Mouse (Mus musculus) A20 (cell line): ENCODE data around the gene Rcor1.

Experiments
- DNase-seq: peaks from one replicate; pipeline ENCODE4 v3.0.0-alpha.2; 2011; ENCODE audit warnings: low read depth, low spot score

Gene Rcor1

DNA sequence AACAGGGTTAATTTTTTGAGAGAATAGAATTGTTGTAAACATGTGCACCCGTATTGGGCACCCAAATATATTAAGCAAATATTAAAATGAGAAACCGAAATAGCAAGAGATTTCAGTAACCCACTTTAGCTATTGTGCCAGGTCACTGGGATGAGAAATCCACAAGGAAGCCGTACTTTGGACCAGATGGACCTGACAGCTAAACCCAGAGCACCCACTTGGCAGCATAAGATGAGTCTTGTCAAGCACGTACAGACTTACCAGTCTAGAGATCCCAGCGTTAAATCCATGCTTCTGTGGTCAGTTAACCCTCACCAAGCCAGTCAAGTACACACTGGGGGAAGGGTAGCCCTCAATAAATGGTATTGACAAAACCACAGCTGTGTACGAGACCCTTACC lies 86.5 kb downstream of the Rcor1 start:
- no peak for DNase-seq

DNA sequence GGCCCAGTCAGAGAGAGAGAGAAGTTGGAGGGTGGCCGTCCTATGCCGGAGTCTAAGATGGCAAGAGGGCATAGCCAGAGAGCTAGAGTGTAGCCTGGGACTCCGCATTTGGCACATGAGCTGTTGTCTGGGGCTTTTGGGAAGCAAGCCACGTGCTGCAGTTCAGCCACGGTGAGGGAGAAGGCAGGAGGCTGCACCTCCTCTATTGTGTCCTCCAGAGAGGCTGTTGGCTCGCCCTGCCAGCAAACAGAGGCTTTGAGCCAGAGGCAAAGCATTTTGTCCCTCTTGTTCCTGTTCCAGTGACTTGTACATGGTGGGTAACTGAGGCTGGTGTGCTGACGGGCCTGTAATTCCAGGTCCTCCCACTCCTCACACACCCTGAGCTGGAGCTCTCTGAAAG lies 95.0 kb downstream of the Rcor1 start:
- DNase-seq, result no peak

DNA sequence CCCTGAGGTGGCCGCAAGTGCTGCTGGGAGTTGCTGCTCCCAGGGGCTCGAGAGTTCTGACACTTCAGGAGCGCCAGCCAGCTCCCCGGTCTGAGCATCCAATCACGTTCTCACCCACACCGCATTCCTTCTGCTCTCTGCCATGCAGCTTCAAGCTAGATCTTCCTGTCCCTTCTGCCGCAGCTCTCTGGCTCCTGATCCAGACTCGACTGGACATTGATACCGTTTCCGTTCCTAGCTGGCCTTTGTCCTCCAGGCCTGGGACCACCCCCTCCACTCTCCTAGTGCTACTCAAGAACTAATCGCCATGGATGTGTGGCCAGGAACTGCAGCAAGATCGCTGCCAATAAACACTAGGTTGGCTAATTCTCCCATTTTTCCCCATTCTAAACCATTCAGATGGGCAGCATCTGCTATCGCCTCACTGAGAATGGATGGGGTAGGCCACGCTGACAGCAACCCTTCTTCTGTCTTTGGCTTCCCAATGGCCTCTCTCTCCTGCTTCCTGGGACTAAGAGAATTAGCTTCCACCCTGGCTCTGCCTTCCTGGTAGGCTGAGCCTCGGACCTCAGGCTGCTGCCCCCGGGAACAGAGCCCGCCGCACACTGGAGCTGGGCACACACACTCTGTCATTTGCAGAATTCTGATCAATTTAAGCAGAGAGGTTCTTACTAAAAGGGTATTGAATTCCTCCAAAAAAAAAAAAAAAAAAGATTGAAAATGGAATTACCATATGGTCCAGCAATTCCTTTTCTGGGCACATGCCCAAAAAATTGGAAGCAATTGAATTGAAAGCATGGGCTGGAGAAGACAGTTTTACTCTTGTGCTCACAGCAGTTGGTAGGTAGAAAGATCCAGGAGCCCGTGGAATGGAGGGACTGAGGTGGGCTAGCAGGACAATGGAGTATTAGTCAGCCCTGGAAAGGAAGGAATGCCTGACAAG lies 95.9 kb downstream of the Rcor1 start:
- DNase-seq, result no peak

DNA sequence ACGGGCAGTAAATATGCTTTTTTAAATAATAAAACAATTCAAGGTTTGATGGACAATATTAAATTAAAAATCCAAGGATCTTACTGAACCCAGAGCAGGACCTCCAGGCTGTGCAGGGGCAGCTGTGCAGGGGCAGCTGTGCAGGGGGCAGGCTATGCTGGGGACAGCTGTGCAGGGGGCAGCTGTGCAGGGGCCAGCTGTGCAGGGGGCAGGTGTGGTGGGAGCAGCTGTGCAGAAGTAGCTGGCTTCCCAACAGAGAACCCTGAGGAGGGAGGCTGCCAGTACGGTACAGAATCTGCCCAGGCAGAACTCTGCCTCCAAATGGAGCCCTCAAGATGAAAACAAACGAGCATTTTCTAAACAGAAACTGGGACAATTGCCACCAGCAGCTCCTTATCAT lies 96.8 kb downstream of the Rcor1 start:
- no peak for DNase-seq

DNA sequence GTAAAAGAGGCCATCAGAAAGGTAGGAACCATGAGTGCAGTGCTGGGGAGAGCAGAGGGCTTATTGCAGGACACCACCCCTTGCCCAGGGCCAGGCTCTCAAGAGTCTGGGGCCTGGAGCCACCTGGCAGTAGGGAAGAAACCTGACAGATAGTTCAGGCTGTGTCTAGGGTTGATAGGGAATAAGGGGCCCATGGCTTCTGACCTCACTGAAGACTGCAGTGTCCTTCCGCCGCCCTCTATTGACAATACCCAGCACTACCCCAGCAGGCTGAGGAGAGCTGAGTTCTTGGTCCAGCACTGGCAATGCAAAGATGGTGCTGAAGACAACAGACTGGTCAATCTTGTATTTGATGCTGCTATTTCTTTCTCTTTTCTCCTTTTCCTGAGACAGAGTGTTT lies 97.9 kb downstream of the Rcor1 start:
- peak; percentile 43 for DNase-seq

DNA sequence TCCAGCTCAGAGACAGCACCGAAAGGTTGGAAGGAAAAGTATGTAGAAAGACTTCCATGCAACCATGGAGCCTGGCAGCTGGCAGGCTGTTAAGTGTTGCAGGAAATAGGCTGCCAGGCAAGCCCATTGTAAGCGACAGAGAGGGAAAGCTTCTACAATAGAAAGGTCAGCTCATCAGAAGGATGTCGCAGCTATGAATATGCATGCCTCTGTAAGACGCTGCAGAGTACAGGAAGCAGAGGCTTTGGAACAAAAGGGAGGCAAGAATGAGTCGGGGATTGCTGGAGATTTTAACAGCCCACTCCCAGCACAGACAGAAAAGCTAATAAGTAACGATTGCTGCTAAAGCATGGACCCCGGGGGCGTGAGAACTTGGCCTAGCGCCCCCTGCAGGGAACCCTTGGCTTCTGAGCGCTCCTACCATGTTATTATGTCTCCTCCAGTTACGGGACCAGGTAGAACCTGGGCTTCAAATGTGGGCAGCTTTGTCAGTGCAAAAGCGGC lies 103.9 kb downstream of the Rcor1 start:
- DNase-seq, result no peak

DNA sequence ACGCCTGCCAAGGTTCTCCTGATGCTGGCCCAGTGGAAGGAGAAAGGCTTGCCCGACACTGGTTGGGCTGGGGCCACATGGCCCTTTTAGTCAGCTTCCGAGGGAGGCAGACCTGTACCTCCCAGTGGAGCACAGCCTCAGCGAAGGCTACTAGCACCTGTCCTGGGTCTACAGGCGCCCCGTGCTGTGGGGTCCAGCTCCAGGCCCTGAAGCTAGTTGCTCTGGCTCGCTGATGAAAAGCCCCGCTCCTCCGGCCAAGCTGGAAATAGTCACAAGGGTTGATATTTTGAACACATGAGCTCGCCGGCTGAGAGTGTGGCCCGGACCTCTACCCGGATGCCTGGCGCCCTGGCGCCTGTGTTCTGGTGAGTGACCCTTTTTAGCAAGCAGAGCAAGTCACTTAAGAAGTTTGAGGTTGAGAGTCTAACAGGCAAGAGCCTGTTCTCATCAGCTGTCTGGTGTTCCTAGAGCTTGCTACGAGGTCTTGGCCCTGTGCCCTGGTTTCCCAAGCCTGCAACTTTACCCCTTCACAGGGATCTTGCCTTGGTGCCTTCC lies 104.4 kb downstream of the Rcor1 start:
- no peak for DNase-seq

DNA sequence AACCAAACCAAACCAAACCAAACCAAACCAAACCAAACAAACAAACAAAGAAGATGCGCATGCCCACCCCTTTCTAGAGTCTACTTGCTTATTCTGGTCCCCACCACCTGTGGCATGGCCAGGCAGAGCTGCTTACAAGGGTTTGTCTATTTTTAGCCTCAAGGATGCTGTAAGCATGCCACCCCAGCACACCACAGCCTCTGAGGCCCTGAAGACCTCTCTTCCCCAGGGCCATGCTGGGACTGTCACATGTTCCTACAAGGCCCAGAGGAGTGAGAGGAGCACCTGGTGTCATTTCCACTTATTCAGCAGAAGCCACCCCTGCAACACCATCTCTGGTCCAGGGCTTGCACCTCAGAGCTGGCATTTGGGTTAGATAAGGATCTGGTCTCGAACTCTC lies 105.4 kb downstream of the Rcor1 start:
- no peak for DNase-seq

DNA sequence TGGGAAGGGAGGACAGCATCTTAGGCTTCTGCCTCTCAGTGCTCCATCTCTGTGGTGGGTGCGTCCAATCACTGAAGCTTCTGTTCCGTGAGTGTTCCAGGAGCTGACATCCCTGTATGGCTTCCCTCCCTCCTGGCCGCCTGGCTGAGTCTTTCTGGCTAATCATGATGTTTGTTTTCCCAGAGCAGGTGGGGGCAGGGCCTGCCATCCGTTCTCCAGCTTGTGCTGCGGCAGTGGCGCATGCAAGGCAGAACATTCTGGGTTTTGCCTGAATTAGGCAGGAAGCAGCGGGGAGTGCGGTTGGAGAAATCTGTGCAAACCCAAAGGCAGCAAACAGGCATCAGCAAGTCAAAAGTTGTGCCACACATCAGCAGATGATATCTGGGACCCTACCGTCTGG lies 106.1 kb downstream of the Rcor1 start:
- no peak for DNase-seq

DNA sequence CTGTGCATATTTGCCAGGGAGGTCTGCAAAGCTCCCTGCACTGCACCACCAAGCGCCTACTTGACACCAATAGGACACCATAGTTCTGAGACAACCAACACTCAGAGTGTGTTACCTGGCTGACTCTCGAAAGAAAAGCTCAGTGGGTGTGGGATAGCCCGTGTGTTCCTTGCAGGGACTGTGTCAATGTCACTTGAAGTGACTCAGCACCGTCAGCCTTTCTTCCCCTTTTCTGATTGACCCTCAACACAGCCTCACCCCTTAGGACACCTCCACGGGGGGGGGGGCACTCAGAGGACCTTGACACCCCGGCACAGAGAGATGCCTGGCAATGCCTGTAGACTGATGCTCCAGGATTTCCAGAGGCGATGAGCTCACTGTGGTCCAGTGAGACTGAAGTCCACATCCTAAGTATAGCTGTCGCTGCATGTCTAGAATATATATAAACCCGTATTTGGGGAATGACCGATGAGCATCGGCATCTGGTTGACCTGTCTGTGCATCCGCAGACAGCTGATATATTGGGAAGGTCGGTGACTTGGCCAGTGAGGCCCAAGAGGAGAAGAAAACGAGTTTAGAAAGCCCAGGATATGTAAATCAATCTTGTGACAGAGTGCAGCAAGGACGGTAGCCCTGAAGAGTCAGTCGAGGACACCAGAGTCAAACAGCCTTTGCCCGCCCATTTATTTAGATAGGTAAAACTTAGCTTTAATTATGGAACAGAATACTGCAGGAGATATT lies 110.5 kb downstream of the Rcor1 start:
- no peak for DNase-seq

DNA sequence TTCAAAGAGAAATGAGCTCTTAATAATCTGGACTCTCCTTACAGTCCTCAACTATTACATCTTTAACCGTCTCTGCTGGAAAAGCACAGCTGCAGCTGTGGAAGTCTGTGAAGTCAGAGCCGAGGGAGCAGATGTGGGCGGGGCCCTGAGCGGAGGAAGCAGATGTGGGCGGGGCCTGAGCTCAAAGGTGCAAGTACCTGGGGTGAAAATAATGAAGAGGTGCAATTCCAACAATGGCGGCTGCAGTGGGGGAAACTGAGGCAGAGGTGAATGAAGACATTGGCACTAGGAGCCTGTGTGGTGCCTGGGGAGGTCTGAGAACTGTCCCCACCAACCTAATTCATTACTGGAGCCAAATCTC lies 111.1 kb downstream of the Rcor1 start:
- peak; percentile 64 for DNase-seq

DNA sequence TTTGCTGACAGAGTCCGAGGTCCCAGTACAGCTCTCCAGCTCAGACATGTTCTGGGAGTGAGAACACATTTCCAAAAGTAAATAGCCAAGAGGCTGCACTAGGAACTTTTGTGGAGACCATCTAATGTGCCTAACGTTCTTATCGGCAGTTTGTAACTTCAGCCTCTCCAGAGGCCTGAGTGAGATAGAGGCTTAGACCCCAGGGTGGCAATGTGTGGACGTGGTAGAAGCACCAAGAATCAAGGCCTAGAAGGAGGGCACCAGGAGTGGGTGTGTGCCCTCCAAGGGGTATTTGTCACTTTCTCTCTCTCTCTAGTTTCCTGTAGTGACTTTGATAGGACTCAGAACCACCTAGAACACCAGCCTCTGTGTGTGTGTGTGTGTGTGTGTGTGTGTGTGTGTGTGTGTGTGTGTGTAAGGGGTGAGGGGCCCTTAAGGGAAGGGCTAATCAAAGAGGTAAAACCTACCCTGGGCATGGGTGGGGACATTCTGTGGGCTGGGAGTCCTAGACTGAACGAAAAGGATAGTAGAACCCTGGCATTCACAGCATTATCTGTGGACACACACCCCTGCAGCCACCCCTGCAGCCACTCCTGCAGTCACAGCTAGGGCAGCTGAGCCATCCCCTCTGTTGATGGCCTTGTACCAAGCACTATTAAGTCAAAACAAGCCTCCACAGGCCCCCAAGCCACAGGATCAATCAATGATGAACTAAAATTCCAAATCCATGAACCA lies 112.4 kb downstream of the Rcor1 start:
- no peak for DNase-seq

DNA sequence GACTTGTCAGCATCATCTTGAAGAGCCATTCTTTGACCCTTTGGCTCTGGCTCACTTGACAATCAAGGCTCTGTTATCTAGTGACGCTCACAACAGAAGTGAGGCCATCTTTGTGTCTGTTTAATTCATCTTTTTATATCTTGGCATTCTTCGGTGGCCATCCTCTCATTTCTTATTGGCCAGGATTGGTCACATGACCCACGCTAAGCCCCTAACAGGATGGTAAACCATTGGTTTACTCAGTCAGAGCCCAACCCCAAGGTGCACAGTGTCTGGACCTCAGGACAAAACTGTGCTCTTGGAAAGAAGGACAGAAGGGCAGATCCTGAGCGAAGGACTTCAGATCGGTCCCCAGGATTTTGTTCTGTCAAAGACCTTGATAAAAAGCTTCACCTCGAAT lies 113.4 kb downstream of the Rcor1 start:
- no peak for DNase-seq

DNA sequence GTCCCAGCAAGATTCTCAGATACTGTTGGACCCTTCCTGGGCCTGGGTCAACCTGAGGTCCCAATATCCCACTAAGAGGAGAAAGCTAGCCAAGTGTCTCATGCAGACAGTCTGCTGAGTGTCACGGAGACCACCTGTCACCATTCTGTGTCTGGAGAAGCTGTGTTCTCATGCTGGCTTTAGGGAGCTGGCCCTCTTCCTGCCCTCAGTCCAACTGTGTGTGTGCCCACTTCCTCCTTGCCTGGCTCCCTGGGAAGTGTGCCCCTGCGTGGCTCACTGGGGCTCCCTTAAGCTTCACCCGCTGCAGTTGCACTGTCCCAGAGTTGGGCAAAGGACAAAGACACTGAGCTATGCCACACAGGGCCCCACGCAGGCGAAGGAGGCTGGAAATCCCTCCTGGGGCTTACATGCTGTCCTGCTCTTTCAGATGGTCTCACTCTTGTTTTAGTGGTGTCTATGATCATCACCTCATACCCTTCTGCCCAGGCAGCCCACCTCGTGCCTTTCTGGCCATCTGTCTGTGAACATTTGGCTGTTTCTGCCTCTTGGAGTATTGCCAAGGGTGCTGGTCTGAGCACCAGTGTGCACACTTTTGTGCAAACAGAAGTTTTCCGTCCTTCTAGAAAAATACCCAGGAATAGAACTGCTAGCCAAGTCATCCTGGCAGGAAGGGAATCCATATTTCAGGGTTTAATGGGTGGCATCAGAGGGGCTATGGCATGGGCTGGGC lies 114.0 kb downstream of the Rcor1 start:
- no peak for DNase-seq

DNA sequence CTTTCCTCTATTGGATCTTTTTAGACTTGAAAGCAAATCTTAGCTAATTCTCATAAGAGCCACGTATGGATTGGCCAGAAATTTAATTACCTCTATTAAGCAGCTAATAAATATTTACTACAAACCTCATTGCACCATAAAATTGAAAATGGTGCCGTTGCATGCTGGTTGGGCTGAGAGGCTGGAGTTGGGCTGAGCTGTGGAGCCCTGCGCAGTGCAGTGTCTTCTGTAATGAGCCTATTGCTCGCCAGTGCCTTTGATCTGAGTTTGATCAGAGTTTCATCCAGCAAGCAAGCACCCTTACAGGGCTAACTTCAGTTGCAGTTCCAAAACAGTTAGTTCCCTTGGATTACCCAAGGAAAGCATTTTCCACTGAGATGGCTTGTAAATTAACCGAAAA lies 114.8 kb downstream of the Rcor1 start:
- DNase-seq, result no peak

DNA sequence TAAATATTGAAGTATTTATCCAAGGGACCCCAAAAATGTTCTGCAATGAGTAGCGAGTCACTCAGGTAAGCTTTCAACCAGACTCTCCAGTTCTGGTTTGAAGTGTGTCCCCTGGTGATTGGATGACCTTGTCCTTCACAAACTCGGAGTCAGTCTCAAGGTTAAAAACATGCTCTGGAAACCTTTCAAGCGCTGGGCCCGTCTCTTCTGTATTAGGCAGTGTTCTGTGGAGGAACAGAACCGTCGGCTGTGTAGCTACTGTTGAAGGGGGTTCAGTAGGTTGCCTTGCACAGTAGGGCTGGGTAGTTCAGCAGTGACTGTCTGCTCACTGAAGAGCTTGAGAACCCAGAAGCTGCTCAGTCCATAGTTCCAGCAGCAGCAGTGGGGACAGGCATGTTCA lies 115.5 kb downstream of the Rcor1 start:
- no peak for DNase-seq

DNA sequence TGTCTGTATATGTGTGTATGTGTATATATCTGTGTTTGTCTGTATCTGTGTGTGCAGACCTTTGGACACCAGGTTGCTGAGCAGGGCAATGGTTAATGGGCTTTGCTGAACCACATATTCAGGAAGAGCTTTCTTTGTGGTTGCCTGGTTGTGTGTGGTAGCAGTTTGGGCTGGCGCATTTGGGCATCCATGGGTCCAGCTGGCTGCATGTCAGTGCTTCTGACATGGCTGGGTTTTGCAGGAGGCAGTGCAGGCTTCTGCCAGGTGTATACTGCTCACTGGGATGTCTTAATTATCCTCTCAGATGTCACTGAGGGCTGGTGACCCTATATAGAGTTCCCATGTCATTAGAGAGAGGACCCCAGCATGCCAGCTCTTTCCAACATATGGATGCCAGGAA lies 116.6 kb downstream of the Rcor1 start:
- DNase-seq, result no peak

DNA sequence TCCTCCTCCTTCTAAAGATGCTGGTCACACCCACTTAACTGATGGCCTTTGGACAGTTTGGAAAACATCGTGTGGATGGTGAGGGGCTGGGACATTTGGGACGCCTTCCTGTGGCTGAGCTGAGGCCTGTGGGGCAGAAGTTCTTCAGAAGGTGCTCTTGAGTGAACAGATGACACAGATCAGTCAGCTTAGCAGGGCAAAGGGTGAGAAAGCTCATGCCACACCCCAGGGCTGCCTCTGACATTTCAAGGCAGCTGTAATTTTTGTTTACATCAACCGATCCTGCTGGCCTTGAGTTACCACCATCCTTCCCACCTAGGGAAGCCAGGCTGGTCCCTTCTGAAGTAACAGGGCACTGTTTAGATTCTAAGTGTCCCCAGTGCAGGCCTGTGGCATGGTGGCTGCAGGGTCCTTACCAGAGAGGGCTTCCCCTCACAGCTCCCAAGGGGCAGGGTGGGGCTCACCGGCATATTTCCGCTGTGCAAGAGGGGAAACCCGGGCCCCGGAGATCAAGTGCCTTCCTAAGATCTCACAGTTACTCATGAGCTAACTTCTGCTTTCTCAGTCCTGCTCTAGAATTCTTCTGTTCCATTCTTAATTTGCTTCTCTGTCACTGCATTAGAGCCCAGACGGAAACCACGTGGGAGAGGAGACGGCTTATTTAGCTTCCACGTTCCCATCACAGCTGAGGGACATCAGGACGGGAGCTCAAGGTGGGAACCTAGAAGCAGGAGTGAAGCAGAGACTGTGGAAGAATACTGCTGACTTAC lies 120.7 kb downstream of the Rcor1 start:
- peak; percentile 96 for DNase-seq

DNA sequence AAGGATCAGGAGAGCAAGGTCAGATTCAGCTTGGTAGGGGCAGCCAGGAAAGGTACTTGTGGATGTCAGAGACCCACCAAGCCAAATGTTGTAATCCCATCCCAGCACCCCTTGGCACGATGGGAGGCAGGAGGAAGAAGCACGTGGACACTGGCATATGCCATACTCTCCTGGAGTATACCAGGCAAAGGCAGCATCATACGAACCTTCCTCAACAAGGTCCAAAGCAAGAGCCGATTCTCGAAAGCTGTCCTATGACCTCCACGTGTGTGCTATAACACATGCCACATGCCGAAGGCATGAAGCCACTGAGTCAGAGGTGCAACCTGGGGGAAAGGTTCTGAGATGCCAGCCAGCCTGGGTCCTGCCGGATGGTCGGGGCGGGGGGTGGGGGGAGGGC lies 121.7 kb downstream of the Rcor1 start:
- DNase-seq, result no peak

DNA sequence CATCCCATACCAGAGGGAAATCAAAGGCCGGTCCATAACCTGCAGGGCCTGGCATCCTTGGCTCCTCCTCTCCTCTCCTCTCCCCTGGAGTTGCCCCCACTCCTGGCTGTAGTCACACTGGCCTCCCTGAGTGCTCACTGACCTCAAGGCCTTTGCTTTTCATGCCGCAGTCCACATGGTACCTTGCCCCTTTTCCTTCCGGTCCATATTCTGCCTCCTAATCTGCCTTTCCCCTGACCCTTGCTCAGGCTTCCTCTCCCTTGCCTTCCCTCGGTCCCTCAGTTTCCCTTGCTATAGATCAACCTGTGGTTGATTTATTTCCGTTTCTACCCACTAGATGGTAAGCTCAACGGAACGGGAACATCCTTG lies 122.8 kb downstream of the Rcor1 start:
- DNase-seq, result no peak
